Mouse (Mus musculus) adipocyte (in vitro differentiated cells): ENCODE data around the gene Cdr2l.

Experiments used
- DNase-seq: peaks from one replicate; pipeline ENCODE4 v3.0.0-alpha.2; 2016; ENCODE audit warnings: low spot score

Gene Cdr2l

DNA sequence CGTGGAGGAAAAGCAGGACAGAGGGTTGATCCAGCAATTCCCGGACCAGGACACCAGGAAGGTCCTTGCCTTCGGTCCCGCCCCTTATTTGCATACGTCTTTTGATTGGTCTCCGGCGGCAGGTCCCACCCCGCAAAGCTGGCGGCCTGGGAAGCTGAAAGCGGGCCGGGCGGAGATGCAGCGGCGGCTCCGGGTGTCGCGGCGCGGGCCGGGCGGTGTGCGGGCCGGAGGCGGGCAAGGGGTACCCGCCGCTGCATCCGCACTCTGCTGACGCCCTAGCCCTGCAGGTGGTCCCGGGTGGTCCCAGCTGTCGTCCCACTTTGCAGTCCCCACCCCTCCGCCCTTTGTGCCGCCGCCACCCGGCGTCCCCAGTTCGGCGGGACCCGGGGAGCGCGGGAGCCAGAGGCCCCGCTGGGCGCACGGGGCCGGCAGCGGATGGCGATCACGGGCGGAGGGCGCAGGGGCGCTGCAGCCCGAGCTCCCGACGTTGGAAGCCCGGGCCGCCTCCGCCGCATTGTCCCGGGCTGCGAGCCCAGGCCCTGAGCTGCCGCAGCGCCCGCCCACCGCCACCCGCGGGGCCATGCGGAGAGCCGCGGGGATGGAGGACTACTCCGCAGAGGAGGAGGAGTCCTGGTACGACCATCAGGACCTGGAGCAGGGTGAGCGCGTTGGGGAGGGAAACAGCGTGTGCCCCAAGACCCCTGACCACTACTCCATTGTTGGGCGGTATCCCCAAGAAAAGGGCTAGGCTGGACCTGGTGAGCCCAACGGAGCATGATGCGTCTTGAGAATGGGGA is at the start of gene Cdr2l:
Gene Cdr2l (plus strand): TSS at position 174 of the 797 bp plus-strand sequence.
- DNase-seq: peak; percentile 96

DNA sequence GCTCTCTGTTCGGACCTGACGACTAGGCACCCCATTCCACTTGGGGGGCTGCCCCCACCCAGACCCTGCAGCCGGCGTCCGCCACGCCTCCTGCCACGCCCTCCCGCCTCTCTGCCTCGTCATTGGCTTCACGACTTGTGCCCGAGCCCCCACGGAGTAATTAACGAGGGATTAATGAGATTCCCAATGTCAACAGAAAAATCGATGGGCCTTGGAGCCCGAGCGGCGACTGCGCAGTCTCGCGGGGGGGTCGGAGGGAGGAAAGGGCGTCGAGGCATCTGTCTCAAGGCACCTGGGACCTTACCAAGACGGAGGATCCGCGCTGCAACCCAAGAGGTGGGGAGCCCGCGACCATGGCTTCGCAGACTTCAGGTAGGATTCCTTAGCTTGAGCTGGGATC is 47.2 kb upstream of the Cdr2l start, which contains the start of gene Otop3:
Gene Otop3 (plus strand): TSS at position 201 of the 400 bp plus-strand sequence.
- no peak for DNase-seq

DNA sequence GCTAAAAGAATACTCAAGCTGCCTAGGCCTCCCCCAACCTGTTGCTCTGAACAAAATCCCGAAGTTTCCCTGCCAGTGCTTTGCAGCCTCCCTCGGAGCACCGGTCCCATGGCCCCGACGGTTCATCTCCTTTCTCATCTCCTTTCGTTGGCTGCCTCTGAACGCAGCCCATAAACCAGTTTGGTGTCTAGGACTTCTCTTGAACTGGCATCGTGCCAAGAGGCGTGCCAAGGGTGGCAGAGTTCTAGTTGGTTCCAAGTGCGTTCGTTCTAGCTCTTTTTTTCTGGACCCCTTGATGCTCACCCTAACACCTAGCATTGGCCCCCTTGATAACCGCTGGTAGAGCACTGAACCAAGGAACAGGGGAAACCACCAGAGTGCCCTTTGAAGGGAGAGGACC is 46.5 kb upstream of the Cdr2l start:
- DNase-seq: no peak

DNA sequence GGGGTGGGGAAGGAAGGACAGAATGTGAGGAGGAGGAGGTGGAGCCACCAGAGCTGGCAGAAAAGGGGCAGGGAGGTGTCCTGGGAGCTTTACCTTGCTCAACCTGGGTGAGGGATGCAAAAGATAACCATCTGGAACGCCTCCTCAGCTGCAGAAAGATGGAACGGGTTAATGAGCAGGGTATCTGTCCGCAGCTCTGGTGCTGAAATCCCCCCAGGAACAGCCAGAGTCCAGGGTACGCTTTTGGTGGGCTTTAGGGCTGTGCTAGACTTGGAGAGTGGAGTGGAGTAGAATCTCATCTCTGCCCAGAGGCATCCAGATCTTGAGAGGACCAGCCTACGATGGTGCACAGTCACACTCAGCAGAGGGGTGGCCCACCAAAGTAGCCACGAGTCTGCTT is 45.6 kb upstream of the Cdr2l start:
- DNase-seq: no peak

DNA sequence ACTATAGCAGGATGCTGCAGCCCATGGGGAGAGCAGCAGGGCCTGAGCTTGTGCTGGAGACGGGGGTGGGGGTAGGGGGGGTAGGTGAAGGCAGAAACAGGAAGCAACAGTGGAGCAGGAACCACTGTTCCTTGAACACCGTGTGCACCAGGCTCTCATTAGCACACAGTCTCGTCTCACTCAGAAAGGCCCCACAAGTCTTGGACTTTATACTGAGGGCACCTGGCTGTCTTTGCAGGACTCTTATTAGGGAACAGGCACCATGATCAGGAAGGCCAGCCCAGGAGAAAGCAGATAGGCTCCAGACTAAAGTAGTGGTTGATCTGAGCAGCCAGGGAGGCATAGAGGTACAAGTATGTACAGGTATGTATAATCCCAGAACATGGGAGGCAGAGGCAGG is 44.4 kb upstream of the Cdr2l start:
- DNase-seq: no peak

DNA sequence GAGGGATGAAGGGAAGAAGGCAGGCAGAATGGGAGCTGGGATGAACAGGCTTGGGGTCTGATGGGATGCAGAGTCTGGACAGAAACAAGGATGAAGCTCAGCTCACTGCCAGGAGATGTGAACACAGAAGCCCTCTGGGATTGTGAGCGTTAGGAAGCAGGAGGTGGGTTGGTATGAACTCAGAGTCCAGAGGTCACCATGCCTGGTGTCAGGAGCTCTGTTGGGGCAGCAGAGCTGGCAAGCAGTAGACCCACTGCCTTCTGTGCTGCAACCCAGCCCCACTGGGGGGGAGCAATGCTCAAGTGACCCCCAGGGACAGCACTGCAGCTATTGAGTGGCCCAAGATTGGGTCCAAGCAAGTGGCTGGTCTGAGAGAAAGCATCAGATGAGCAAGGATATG is 43.9 kb upstream of the Cdr2l start:
- DNase-seq: no peak

DNA sequence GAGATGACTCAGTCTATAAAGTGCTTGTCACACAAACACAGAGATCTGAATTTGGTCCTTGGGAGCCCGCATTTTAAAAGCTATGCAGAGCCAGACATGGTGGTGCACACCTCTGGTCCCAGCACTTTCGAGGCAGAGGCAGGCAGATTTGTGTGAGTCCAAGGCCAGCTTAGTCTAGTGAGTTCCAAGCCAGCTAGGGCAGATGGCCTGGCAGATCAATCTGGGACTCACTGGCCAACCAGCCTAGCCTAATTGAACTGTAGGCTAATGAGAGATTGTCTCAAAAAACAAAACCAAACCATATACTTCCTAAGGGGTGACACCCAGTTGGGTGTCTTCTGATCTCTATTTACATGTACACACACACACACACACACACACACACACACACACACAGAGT is 40.5 kb upstream of the Cdr2l start:
- no peak for DNase-seq

DNA sequence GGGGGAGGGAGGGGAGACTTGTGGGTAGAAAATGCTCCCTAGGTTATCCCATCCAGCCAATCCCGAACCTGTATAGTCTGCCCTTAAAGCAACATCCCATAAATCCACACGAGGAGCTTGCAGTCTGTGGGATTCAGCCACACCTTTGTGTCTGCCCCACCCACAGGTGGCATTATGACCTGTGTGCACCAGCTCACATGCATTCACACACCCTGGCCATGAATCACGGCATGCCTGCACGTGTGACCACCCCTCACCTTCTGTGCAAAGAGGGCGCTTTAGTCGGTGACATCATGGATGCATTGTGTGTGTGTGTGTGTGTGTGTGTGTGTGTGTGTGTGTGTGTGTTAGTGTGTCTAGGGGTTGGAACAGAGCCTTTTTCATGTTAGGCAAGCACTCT is 39.9 kb upstream of the Cdr2l start:
- no peak for DNase-seq

DNA sequence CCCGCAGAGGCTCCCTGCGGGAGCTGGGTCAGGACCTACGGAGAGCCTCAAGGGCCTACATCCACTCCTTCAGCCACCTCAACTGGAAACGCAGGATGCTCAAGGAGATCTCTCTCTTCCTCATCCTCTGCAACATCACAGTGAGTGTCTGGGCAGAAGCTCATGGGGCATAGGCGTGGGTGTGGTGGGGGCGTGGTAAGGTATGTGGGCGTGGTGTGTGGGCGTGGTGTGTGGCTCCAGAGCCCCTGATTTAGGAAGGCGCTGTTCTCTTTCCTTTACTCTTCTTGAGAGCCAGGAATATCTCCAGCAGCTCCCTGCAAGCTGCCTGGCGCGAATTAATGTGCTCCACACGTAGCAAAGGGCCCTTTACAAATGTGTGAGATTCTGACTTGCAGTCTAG is 36.7 kb upstream of the Cdr2l start:
- DNase-seq: no peak

DNA sequence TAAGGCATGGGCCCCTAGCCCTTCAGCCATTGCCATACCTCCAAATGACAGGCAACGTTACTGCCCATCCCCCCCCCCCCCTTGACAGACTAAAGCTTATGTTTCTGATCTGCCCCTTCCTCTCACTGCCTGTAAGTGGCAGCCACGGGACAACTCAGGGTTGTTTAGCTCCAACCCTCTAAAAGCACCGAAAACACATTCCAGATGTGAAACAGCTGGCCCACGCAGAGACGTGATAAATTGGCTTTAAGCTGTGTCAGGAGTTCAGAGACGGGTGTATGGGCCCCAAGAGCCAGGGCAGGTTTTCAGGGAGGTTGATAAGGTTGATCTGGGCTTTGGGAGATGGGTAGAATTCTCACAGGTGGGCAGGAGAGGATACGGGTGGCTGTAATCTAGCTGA is 36.2 kb upstream of the Cdr2l start:
- peak; percentile 16 for DNase-seq

DNA sequence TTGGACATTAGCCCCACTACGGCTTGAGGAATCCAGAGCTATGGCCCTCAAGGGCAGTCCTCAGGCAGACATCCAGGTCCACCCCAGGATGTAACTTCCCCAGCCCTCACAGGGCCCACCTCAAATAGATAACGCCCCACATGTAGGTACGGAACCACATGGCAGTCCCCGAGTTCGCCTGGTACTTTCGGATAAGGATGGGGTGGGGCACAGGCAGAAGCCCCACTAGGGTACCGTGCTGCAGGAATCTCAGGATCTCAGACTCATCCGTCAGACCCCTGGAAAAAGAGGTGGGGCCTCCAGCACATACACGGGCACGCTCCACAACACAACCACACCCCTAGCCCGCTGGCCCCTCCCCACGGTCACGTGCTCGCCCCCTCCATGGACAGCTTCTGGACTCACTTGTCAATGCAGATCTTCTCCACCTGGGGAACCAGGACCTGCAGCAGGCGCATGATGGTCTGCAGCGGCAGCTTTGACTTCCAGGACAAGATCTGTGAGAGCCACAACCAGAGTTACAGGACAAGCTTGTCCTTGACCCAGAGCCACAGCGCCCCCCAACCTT is 33.0 kb upstream of the Cdr2l start:
- DNase-seq: no peak

DNA sequence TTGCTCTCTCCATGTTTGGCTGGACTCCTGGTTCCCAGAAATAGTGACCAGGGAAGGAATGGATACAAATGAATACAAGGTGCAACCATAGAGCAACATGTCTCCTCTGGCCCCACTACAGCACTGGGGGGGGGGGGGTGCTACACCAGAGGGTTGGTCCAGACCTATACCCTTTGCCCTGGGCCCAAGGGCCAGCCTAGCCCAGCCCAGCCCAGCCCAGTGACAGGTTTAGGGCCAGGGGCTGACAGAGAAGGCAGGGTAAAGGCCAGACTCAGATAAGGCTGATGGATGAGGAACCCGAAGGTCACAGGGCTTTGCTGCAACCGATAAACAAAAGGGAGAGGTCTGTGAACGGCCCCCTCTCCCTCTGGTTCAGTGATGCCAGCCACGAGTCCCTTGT is 31.7 kb upstream of the Cdr2l start:
- DNase-seq: no peak

DNA sequence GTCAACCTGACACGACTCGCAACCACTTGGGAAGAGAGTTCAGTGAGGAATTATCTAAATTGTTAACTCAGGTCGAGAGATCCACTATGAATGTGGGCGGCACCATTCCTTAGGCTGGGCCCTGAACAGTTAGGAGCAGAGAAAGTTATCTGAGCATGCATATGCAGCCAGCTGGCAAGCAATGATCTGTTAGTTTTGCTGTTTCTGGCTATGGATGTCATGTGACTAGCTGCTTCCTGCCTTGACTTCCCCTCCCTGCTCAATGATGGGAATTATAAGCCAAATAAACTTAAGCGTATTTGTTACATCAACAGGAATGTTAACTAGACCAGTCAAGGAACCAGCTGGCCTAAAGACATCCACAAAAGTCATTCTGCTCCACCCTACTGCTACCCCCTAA is 28.3 kb upstream of the Cdr2l start:
- no peak for DNase-seq

DNA sequence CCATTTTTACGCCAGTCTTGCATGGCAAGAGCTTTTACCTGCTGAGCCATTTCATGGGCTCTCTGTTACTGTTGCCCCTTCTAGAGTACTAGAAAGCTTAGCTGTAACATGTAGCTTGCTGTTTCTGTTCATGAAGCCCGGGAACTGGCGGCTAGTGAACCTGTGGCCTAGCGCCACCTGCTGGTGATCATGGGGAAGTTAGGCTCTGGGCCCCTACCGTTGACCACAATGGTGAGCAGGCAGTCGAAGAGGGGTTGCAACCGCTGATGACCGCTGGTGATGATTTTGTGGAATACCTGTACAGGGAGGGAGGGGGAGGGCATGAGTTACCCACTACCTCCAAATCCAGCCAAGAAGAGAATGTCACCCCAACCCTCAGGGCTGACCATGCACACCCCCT is 27.5 kb upstream of the Cdr2l start:
- peak; percentile 83 for DNase-seq

DNA sequence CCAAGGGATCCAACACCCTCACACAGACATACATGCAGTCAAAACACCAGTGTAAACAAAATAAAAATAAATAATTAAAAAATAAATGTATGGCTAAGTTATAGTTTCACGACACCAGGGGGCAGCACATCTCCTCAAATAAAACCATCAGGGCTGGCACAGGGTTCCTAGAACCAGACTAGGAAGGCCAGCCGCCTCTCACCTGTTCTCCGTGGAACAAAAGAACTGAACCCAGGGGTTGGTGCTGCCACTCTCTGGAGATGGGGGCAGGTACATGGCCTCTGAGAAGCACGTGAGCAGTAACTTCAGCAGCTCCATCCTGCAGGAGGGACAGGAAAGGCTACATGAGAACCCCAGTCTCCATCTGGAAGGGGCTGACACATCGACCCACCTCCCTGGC is 23.2 kb upstream of the Cdr2l start:
- peak; percentile 85 for DNase-seq

DNA sequence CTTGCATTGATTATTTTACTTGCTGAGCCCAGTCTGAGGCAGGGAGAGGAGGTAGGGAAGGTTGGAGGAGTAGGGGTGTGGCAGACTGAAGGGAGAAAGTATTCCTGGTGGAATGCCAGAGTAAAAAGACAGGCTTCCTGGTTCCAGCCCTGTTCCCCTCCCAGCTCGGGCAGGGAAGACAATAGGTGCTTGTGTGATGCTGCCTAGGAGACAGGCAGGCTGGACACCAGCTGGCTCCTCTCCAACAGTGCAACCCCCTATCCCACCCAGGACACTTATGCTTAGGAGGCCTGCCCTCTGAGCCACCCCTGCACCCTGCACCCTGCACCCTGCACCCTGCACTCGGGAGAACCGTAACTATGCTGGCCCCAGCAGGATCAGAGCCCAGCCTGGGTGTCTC is 22.4 kb upstream of the Cdr2l start:
- DNase-seq: no peak

DNA sequence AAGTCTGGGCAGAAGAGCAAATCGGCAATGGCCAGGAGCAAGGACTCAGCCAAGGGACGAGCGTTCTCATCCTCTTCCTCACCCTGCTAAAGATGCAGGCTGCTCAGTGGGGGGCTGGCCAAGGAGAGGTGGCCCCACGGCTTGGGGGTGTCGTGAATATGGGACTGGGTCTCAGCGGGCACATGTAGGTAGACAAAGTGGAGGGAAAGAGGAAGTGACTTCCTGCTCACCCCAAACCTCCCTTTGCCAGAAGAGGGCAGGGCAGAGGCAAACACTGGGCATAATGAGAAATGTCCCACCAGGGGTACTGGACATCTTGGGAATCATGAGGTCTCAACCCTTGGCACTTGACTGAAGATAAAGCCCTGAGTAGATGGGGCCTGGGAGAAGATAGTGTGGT is 22.0 kb upstream of the Cdr2l start:
- no peak for DNase-seq

DNA sequence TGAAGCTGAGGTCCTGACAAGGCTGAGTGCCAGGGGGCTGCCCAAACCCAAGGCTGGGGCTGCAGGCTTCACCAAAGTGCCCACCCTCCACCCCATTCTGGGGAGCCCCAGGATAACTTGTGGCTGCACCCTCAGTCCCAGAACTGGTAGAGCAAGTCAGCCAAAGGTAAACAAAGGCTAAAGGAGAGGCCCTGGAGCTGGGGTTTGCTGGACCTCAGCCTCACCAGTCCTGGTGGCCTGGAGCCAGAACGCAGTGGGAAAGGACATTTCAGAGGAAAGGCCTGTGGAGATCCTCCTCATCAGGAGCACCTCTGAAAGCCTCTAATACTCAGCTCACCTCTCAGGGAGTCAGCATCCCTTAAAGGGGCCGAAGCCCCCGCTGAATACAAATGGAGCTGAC is 17.6 kb upstream of the Cdr2l start:
- no peak for DNase-seq

DNA sequence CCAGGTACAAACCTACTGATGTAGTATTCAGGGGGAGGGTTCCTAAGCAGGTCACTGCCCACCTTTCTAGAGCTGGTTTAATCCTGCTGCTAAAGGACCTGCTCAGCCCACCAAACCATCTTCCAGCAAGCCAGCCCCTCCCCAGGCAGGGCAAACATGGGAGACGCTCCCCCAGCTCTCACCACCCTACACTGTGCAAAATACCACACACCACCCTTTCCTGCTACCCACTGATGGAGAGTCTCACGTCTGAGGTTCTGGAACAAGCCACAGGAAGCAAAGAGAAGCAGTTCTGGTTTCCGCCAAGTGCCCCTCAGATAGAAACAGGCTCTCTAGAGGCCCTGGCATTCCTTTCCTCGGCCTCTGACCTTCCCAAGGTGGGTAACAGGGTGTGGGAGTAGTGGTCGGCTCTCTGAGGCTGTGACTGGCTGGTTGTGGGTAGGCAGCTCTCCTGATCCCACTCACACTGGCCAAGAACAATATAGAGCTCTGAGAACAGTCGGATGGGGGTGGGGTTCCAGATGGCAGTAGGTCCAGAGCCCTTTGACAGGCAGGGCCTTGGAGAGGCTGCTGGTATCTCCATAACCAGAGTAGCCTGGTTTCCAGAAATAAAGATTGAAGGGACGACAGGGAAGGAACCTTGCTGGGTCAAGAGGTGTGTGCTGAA is 15.5 kb upstream of the Cdr2l start:
- DNase-seq: no peak

DNA sequence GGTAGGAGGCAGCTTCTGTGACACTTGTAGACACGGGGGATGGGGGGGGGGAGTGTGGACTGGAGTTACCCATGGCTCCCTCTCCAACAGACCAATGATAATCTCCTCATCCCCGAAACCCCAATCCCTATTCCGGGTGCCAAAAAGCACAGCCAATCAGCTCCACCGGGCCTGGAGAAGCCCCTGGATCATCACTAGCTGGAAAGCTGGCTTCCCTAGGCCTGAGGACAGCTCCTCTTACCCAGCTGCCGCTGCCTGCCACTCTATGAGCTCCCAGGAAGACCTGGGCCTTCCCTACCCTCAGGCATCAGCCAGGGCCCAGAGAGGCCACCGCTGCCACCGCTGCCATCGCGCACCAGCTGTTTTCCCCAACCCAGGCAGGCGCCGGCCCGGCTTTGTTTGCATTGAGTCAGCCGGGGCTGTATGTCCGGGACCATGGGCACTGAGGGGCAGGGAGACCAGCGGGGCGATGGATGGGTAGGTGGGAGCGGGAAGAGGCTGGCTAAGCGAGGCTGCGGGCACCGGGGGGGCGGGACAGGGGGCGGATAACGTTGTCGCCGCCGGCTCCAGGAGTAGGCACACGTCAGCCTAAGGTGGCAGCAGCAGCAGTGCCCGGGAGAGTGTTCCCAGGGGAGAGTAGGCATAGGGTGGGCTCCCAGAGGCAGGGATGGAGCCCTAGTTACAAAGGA is 14.9 kb upstream of the Cdr2l start:
- no peak for DNase-seq

DNA sequence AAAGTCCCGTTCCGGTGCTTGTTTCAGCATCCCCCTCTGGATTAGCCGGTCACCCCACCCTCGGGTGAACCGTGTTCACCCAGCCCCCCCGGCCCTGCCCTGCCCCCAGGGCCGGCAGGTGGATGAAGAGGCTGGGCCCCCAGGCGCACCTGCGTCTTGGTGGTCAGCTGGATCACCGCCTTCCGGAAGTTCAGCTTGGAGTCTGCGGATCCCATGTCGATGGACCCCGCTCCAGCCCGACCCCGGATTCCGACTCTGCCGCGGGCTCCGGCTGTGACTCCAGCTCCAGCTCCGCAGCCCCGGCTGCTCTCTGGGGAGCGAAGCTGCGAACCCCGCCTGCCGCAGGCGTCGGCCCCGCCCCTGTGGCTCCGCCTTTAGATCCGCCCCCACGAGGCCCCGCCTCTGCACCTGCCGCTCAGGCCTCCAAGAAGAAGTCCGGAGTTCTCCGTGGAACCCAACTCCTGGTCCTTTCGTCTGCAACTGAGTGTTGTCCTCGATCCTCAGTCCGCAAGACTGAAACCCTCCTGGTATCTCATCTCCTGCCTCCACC is 14.2 kb upstream of the Cdr2l start, which contains the start of gene Hid1:
Gene Hid1 (minus strand): TSS at position 362 of the 550 bp plus-strand sequence.
- no peak for DNase-seq

DNA sequence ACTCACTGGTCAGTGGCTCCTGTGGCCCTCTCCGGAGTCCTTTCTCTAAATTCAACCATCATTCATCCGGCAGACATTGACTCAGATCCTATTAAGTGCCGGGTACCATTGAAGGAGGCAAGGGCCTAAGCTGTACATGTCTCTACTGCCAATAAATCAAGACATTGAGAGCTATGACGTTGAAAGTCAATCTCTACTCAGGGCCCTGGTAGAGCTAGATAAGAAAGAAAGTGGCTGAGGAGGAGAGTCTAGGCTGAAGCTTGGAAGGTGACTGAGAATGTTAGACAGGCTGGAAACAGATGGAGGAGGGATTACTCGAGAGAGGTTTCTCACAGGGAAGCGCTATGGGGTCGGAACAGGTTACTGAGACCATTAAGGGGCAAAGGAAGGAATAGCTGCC is 11.3 kb upstream of the Cdr2l start:
- no peak for DNase-seq
